Mouse (Mus musculus): ENCODE measurements around the gene Ear1. TPM values are rescaled to one million over a fixed set of nuclear protein-coding genes. Genes with fewer than 3 reads are reported as not detected.
"Not testable (repeated sequence)": the region's sequence is repeated elsewhere in the genome, so short reads cannot be mapped to it uniquely, and the experiment has no call there.

The Ear1 gene
- total RNA-seq, 1 experiment from 2014 or later = not detected

DNA sequence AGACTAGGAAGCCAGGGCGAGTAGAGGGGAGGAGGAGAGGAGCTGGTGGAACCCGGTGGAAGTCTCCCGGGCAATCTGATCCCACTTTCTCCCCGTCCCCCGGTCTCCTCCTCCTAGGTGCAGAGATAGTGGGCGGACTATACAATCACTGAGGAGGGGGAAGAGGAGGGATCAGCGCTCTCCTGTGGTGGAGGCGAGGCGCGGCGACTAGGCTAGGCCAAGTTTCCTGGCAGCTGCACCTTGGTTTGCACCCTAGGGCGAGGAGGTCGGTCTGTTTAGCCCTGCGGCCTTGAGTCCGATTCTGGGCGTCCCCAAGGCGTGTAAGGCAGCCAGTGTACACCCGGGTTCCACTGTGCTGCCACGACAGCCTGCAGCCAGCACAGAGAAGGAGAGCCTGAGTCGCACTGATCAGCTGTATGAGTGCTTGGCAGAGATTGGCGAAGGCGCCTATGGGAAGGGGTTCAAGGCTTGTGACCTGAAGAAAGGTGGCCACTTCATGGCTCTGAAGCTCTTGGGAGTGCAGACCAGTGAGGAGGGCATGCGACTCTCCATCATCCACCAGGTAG lies 78.3 kb downstream of the Ear1 start:
- DNase-seq = peak; percentile 10

DNA sequence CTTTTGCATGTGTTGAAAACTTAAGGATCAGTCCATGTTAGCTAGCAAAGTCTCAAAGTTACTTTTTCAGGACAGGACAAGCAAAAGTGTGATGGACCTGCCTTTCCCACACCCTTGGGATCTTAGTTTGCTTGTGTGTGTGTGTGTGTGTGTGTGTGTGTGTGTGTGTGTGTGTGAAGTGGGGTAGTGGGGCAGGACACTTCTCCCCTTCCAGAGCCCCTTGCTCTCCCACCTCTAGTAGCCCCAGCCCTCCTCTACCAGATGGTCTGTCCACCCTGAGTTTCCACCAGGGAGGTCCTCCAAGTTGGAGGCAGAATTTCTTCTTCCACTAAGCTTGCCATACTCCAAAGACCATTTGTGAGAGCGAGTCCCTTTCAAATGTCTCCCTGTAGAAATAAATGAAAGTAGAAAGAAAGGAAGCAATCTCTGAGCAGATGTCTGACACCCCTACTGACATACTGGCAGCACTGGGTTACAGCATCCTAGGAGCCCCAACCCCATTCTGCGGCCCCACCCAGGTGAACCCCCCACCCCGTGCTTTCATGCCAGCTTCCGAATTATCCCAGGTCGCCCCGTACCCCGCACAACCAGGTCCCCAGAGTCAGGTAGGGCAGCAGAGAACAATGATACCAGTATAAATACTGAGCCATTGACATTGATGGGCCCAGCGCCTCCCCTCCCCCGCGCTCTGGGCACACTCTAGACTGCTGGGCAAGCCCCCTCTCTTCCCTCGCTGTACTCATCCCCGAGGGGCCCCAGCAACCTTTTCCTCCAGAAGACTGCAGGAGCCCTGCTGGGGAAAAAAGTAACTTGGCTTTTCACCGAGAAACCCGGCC lies 79.0 kb downstream of the Ear1 start:
- DNase-seq = no peak

DNA sequence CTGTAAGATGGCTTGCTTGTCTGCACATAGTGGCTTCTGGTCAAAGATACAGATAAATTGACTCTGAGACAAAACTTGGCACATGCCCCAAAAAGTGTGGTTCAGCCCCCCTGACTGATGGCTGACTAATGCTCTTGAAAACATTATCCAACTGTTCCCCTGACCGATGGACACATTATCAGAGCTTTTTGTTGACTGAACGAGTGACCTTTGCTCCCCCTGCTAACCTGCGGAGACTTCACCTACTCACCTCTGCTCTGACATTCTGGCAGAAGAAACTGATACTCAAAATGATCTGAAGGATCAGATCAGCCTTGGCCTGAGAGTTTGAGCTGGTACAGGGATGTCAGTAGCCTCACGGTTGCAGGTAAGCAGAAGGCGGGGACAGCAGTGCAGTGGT lies 81.5 kb downstream of the Ear1 start:
- DNase-seq = not testable (repeated sequence)

DNA sequence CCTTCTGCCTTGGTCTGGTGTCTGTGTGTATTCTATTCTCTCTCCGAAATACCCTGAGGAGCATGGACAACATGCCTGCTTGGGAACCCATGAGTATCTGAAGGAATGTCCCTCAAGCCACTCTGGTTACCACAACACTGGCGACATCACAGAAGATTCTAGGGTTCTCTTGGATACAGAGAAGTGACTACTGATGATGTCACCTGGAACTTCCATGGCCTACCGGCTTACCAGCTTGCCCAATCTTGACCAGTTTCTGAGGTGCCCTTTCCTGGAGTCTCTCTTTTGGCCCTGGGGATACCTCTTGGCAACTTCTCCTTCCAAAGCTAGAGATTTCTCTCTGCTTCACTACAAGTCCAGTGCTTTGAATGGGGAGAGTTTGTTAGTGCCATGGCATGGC lies 90.7 kb downstream of the Ear1 start, which contains the start of gene Gm8180:
TSS of gene Gm8180 (minus strand) at position 101 of the 400 bp plus-strand sequence.
- not testable (repeated sequence) for DNase-seq

Other genes with a start within 250 kb of the Ear1 start
- gene Gm8165, start 198.3 kb downstream of the Ear1 start, total RNA-seq (2021) = not detected in 2 replicates
- 1.00 and 1.5 TPM in 2 replicates for gene Gm7324, start 177.7 kb downstream of the Ear1 start, total RNA-seq (2021)
- not detected in 2 replicates for gene Gm16506, start 148.0 kb downstream of the Ear1 start, total RNA-seq (2021)
- gene Gm6526, start 127.7 kb downstream of the Ear1 start, total RNA-seq (2021) = not detected in 2 replicates
- not detected in 2 replicates for gene Gm8180, start 90.8 kb downstream of the Ear1 start, total RNA-seq (2021)
- gene Ear10, start 48.0 kb upstream of the Ear1 start, total RNA-seq (2021) = not detected in 2 replicates
- gene Gm8113, start 49.9 kb upstream of the Ear1 start, total RNA-seq (2021) = 7.6 and 10.1 TPM in 2 replicates
- gene Ang5, start 81.6 kb upstream of the Ear1 start, total RNA-seq (2021) = not detected in 2 replicates
- not detected in 2 replicates for gene Ang6, start 126.8 kb upstream of the Ear1 start, total RNA-seq (2021)
- 0.64 TPM in 1 of 2 replicates, not detected in the other for gene Ear2, start 227.1 kb upstream of the Ear1 start, total RNA-seq (2021)
- gene Gm3327, start 248.3 kb upstream of the Ear1 start, total RNA-seq (2021) = not detected in 2 replicates

Data from adrenal gland, postnatal 25 days (tissue).